Mouse (Mus musculus): ENCODE data around the gene Mfrp. TPM values are rescaled to one million over a fixed set of nuclear protein-coding genes. Genes with fewer than 3 reads are reported as not detected.
A peak's percentile ranks its signal among the peaks of the same experiment; 100 is the strongest.

The Mfrp gene
- polyA plus RNA-seq, 1 experiment from 2014 or later = 0.07 TPM

GRCm38 (mm10) chr9:44127351-44127801, 25.8 kb downstream of the Mfrp start:
- Histone ChIP-seq H3K9me3 (replicated peaks) (no peaks in the 10 kb centered on the region), H3K36me3 (no peaks in the 10 kb centered on the region), H3K27me3 (ENCODE audit: low read depth, poor library complexity, severe bottlenecking) (peaks cover 33% of the 10 kb centered on the region), H3K4me1 (peaks cover 59% of the 10 kb centered on the region), H3K4me3 (no peak overlapping the region), H3K27ac (replicated peaks) (no peak overlapping the region)
- 52% methylated on average over 3 of the region's 3 CpGs for WGBS
- peak; percentile 12 for DNase-seq (ENCODE audit: low spot score)

- no peaks in the 10 kb centered on the region for H3K9me3 ChIP-seq (replicated peaks)
- peaks cover 82% of the 10 kb centered on the region for H3K4me1 ChIP-seq
- 5% methylated on average over 9 of the region's 9 CpGs for whole genome bisulfite sequencing
- peak overlapping the region; percentile 92 for H3K27ac ChIP-seq (replicated peaks)
- no peaks in the 10 kb centered on the region for H3K36me3 ChIP-seq
- peak overlapping the region; percentile 59 for H3K4me3 ChIP-seq
- no peak for DNase-seq (ENCODE audit: low spot score)
- peaks cover 55% of the 10 kb centered on the region for H3K27me3 ChIP-seq (ENCODE audit: low read depth, poor library complexity, severe bottlenecking)
These were observed 28.1 kb downstream of the Mfrp start for GRCm38 (mm10) chr9:44129633-44130032.

DNA sequence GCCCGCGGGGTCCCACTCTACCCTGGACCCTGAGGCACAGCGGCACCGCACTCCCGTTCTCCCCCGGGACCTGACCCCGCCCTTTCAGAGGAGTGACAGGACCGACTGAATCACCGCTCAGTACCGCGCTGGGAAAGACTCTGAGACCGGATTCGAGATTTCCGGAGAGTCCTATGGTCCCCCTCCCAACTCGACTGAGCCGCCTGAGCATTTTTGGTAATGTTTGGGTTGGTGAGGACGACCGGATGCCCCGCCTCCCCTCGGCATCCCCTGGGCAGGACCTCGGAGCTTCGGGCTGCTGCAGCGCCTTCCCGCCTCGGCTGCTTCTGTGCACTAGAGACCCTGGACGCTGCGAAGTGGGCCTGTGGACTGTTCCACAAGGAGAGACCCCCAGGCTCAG, 28.5 kb downstream of the Mfrp start:
- Histone ChIP-seq H3K27ac (replicated peaks) (peak overlapping the region; percentile 92), H3K36me3 (no peaks in the 10 kb centered on the region), H3K9me3 (replicated peaks) (no peaks in the 10 kb centered on the region), H3K4me1 (peaks cover 82% of the 10 kb centered on the region), H3K27me3 (ENCODE audit: low read depth, poor library complexity, severe bottlenecking) (peaks cover 59% of the 10 kb centered on the region), H3K4me3 (peak overlapping the region; percentile 59)
- peak; percentile 74 for DNase-seq (ENCODE audit: low spot score)
- under 1% methylated on average over 27 of the region's 27 CpGs for WGBS

DNA sequence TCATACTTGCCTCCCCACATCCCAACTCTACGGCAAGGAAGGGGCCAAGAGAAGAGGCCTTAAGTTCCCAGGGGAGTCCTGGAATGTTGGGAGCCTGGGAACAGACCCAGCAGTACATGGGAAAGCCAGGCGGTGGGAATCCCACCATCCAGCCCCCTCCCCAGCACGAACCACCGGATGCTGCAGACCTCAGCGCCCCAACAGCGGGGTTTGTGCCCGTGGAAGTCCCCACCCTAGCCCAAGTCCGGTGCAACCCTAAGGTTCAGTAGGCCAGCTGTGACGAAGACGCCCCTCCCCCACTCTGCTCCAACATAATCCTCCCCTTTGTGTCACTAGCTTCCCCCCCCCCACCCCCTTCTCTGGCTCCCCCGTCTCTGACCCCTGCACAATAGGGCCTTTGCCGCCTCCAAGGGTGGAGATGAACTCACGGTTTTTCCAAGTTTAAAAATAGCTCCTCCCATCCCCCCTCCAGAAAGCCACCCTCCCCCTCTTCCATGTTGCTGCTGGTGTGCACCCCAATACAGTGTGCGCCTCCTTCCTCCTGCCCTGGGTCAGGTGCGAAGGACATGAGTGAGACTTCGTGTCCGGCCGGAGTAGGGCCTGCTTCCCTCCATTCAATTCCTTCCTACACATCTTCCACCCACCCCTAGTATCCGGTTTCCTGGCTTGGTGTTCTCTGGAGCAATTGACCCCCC, 29.2 kb downstream of the Mfrp start:
- H3K27me3 ChIP-seq (ENCODE audit: low read depth, poor library complexity, severe bottlenecking) = peaks cover 66% of the 10 kb centered on the region
- H3K9me3 ChIP-seq (replicated peaks) = no peaks in the 10 kb centered on the region
- peaks cover 85% of the 10 kb centered on the region for H3K4me1 ChIP-seq
- H3K36me3 ChIP-seq = no peaks in the 10 kb centered on the region
- peak; percentile 85 for DNase-seq (ENCODE audit: low spot score)
- 14% methylated on average over 19 of the region's 19 CpGs for WGBS
- peak overlapping the region; percentile 59 for H3K4me3 ChIP-seq
- H3K27ac ChIP-seq (replicated peaks) = peak overlapping the region; percentile 92

DNA sequence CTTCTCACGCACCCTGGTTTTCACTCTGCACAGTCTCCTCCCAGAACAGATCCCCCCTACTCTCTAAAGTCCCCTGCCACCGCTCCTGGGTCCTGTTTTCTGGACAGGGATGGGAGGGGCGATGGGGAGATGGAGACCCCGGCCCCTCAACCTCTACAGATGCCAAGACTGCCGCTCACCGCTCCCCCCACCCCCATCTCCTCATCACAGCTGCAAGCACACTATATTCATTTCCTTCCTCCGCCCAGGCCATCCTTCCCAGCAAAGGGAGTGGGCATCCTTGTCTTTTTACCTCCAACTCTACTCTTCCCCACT, 29.7 kb downstream of the Mfrp start:
- DNase-seq (ENCODE audit: low spot score) = peak; percentile 31
- peaks cover 71% of the 10 kb centered on the region for H3K27me3 ChIP-seq (ENCODE audit: low read depth, poor library complexity, severe bottlenecking)
- H3K4me1 ChIP-seq = peaks cover 85% of the 10 kb centered on the region
- no peaks in the 10 kb centered on the region for H3K9me3 ChIP-seq (replicated peaks)
- H3K27ac ChIP-seq (replicated peaks) = peak overlapping the region; percentile 92
- no peaks in the 10 kb centered on the region for H3K36me3 ChIP-seq
- WGBS = 33% methylated on average over 7 of the region's 7 CpGs
- peak overlapping the region; percentile 59 for H3K4me3 ChIP-seq

GRCm38 (mm10) chr9:44132200-44132599, 30.7 kb downstream of the Mfrp start:
- no peak for DNase-seq (ENCODE audit: low spot score)
- H3K4me1 ChIP-seq = peaks cover 79% of the 10 kb centered on the region
- 68% methylated on average over 5 of the region's 5 CpGs for WGBS
- H3K9me3 ChIP-seq (replicated peaks) = no peaks in the 10 kb centered on the region
- H3K27me3 ChIP-seq (ENCODE audit: low read depth, poor library complexity, severe bottlenecking) = peaks cover 81% of the 10 kb centered on the region
- 0 out of 2 replicates have a peak overlapping the region, but pooled peaks have one; percentile 92 for H3K27ac ChIP-seq (replicated peaks)
- 0 out of 2 replicates have a peak, but pooled peaks cover 4% of the 10 kb centered on the region for H3K36me3 ChIP-seq
- H3K4me3 ChIP-seq = no peak overlapping the region

DNA sequence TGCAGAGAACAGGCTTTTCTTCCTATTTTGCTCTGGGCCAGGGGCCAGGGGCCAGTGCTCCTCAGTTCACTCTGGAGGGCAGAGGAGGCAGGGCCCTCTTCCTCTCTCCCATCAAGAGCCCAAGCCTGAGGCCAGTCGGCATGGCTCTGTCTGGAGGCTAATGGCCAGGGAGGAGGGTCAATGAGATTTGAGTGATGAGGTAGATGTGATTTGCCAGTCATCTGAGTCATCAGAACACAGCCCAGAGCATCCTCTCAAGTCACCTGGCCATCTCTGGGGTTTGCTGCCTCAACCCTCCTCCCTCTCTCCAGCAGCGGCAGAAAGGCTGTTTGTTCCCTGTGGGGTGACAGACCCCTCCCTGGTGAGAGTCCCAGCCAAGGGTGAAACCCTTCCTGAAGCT, 31.8 kb downstream of the Mfrp start:
- H3K4me3 ChIP-seq = peak overlapping the region; percentile 59
- DNase-seq (ENCODE audit: low spot score) = no peak
- peak overlapping the region; percentile 78 for H3K27ac ChIP-seq (replicated peaks)
- 10% methylated on average over 2 of the region's 2 CpGs for WGBS
- H3K4me1 ChIP-seq = peaks cover 74% of the 10 kb centered on the region
- H3K27me3 ChIP-seq (ENCODE audit: low read depth, poor library complexity, severe bottlenecking) = peaks cover 82% of the 10 kb centered on the region
- H3K9me3 ChIP-seq (replicated peaks) = no peaks in the 10 kb centered on the region
- 0 out of 2 replicates have a peak, but pooled peaks cover 6% of the 10 kb centered on the region for H3K36me3 ChIP-seq

DNA sequence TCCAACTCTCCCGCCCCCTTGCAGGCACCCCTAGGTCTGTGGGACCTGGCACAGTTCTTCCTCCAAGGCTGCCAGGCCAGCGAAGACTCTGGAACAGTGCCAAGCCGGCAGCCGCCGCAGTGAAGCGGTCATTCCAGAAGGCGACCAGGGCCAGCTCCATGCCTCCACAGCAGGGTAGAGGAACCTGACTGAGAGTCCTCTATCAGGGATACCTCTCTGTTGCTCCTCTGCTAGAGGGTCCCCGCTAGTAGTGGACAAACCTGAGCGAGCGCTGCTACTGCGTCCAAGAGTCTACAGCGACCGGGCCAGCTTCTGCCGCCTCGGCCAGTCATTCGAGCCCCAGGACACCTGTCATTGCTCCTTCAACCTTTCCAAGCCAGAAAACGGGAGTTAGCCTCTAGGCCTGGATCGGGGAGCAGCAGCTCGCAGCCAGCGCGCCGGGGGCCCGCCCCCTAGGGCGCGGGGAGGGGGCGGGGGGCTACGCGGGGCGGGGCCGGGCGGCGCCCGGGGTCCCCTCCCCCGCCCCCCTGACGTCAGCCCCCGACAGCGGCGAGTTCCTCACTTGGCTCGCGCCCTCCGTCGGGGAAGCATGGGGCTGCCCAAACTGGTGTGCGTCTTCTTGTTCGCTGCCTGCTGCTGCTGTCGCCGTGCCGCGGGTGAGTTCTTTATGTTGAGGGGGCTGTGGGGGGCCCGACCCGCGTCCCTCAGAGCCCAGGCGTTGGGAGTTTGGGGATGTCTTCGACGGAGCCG, 32.7 kb downstream of the Mfrp start, which contains the start of gene Mcam:
Gene Mcam, plus strand, starts transcription at position 369 of the 750 bp plus-strand sequence.
- Histone ChIP-seq H3K4me1 (peaks cover 68% of the 10 kb centered on the region), H3K27me3 (ENCODE audit: low read depth, poor library complexity, severe bottlenecking) (peaks cover 72% of the 10 kb centered on the region), H3K36me3 (peaks cover 11% of the 10 kb centered on the region; the same call in 1 of the 2 replicates), H3K27ac (replicated peaks) (peak within 1 kb of the TSS; percentile 78), H3K9me3 (replicated peaks) (no peaks in the 10 kb centered on the region), H3K4me3 (peak within 1 kb of the TSS; percentile 59)
- 1% methylated on average over 55 of the region's 55 CpGs for WGBS
- DNase-seq (ENCODE audit: low spot score) = peak; percentile 72

- H3K4me3 ChIP-seq = peak overlapping the region; percentile 59
- WGBS = 3% methylated on average over 49 of the region's 49 CpGs
- no peak for DNase-seq (ENCODE audit: low spot score)
- H3K27ac ChIP-seq (replicated peaks) = peak overlapping the region; percentile 78
- H3K36me3 ChIP-seq = peaks cover 19% of the 10 kb centered on the region
- H3K4me1 ChIP-seq = peaks cover 62% of the 10 kb centered on the region
- H3K9me3 ChIP-seq (replicated peaks) = no peaks in the 10 kb centered on the region
- peaks cover 67% of the 10 kb centered on the region for H3K27me3 ChIP-seq (ENCODE audit: low read depth, poor library complexity, severe bottlenecking)
These were observed 33.6 kb downstream of the Mfrp start for GRCm38 (mm10) chr9:44134851-44135730.

DNA sequence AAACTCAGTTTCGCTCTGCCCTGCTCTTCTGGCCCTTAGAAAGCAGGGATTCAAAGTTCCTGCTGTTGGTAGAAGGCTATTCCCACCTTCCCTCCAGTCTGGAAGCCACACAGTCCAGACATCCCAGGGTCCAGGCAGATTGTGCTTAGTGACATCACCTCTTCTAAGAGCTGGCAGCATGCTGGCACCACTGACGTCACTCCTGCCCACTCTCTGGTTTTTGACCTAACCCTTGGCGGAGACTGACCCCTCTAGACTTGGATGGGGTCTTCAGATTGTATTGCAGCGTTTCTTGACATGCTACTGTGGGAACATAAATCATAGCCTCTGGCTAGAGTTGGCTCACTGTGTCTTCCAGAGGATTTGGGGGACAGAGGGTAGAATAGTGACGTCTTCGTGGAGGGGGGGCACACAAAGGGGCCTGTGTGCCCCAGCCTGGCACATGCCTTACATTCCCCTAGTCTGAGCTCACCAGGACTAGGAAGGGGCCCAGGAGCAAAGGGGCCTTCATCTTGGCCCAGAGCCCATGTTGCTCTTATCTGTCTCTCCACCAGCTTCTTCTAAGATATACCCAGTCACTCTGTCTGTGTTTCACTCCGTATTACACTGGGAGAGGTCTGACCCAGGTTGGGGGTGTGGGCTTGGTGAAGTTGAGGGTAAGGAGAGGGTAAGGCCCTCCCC, 34.3 kb downstream of the Mfrp start:
- peak overlapping the region; percentile 78; the same call in 1 of the 2 replicates for H3K27ac ChIP-seq (replicated peaks)
- H3K9me3 ChIP-seq (replicated peaks) = no peaks in the 10 kb centered on the region
- DNase-seq (ENCODE audit: low spot score) = no peak
- peak overlapping the region; percentile 59 for H3K4me3 ChIP-seq
- peaks cover 27% of the 10 kb centered on the region for H3K36me3 ChIP-seq
- peaks cover 54% of the 10 kb centered on the region for H3K4me1 ChIP-seq
- H3K27me3 ChIP-seq (ENCODE audit: low read depth, poor library complexity, severe bottlenecking) = peaks cover 66% of the 10 kb centered on the region
- WGBS = 69% methylated on average over 7 of the region's 7 CpGs

GRCm38 (mm10) chr9:44137846-44138245, 36.3 kb downstream of the Mfrp start:
- peaks cover 37% of the 10 kb centered on the region for H3K4me1 ChIP-seq

GRCm38 (mm10) chr9:44141951-44142350, 40.4 kb downstream of the Mfrp start:
- H3K27me3 ChIP-seq (ENCODE audit: low read depth, poor library complexity, severe bottlenecking) = peaks cover 5% of the 10 kb centered on the region; the same call in 1 of the 2 replicates
- peak overlapping the region; percentile 46; the same call in 1 of the 2 replicates for H3K27ac ChIP-seq (replicated peaks)
- WGBS = 58% methylated on average over 5 of the region's 5 CpGs
- H3K36me3 ChIP-seq = peaks cover 74% of the 10 kb centered on the region
- H3K4me1 ChIP-seq = peaks cover 19% of the 10 kb centered on the region
- no peaks in the 10 kb centered on the region for H3K9me3 ChIP-seq (replicated peaks)
- no peak for DNase-seq (ENCODE audit: low spot score)
- no peak overlapping the region for H3K4me3 ChIP-seq

More at GRCm38 (mm10) chr9:44137846-44138245, 36.3 kb downstream of the Mfrp start:
- H3K9me3 ChIP-seq (replicated peaks) = no peaks in the 10 kb centered on the region
- 75% methylated on average over 4 of the region's 4 CpGs for WGBS
- peaks cover 44% of the 10 kb centered on the region for H3K36me3 ChIP-seq
- H3K4me3 ChIP-seq = no peak overlapping the region
- H3K27ac ChIP-seq (replicated peaks) = no peak overlapping the region
- H3K27me3 ChIP-seq (ENCODE audit: low read depth, poor library complexity, severe bottlenecking) = peaks cover 46% of the 10 kb centered on the region
- no peak for DNase-seq (ENCODE audit: low spot score)

All from midbrain, embryonic 10.5 days (tissue).